Mouse (Mus musculus) left cerebral cortex, postnatal 36 days (tissue): ENCODE results near the gene Gm14440. TPM values are rescaled to one million over a fixed set of nuclear protein-coding genes. Genes with fewer than 3 reads are reported as not detected.
"Not testable (repeated sequence)": the region's sequence is repeated elsewhere in the genome, so short reads cannot be mapped to it uniquely, and the experiment has no call there.

Experiments
- DNase-seq, 2 experiments: peaks; one replicate each; pipeline ENCODE4 v3.0.0; 2021 to 2022; ENCODE audit warnings: low spot score in 2 of 2, mixed read lengths in 1 of 2
- intact Hi-C: fragments of 180-260 bp; cut with DNase I; formaldehyde crosslinking; loops from one replicate; pipeline ENCODE4 v1.15.1; 2025
- total RNA-seq, 2 experiments: library from RNA; stranded (reverse); gene quantifications; 2 replicates each; pipeline ENCODE4 v1.2.3; 2021

Gm14440 gene
- not detected for total RNA-seq

GRCm38 (mm10) chr2:175274825-175275224, at the start of gene Gm14440:
TSS of gene Gm14440 (plus strand) at chr2:175275125.
- intact Hi-C loops, DNase-seq: not testable (repeated sequence)

Other genes with a start within 250 kb of the Gm14440 start
- not detected for gene Gm14393, start 207.3 kb upstream of the Gm14440 start, total RNA-seq
- gene Gm14399, start 133.1 kb upstream of the Gm14440 start, total RNA-seq: 10 to 100 TPM; 11.3 to 20.4 TPM
- 1 to 10 TPM; 3.5 to 6.5 TPM for gene Gm14443, start 99.3 kb upstream of the Gm14440 start, total RNA-seq
- 10 to 100 TPM; 69.5 to 89.4 TPM for gene Gm14391, start 68.2 kb upstream of the Gm14440 start, total RNA-seq
- 10 to 100 TPM; 51.1 to 65.6 TPM for gene Gm4631, start 63.1 kb downstream of the Gm14440 start, total RNA-seq
- 1 to 10 TPM; 3.8 to 6.2 TPM for gene Zfp968, start 97.3 kb downstream of the Gm14440 start, total RNA-seq
- gene Gm4724, start 160.7 kb downstream of the Gm14440 start, total RNA-seq: 10 to 100 TPM in 1 of 2 experiments, 1 to 10 TPM in 1; 6.3 to 11.9 TPM
- 1 to 10 TPM; 3.9 to 4.6 TPM for gene Zfp965, start 194.9 kb downstream of the Gm14440 start, total RNA-seq